Mouse (Mus musculus): ENCODE data around the gene Eya2.

- TF ChIP-seq TCF12 (IDR thresholded peaks at IDR 0.05; ENCODE audit: low read depth, low read length) (no peak), ZC3H11A (IDR thresholded peaks at IDR 0.05; ENCODE audit: low read depth, low read length) (no peak), CTCF (IDR thresholded peaks at IDR 0.05 in 2 of 3, conservative IDR thresholded peaks at IDR 0.05 in 1 of 3; ENCODE audit: control insufficient read depth in 1 of 3, insufficient read depth in 1 of 3, low read depth in 2 of 3, low read length in 3 of 3, poor library complexity in 1 of 3, severe bottlenecking in 1 of 3) (no peak), POLR2A (IDR thresholded peaks at IDR 0.05; ENCODE audit: control insufficient read depth in 1 of 2, insufficient read depth in 1 of 2, low read depth in 1 of 2, low read length in 2 of 2, poor library complexity in 1 of 2) (no peak), GABPA (IDR thresholded peaks at IDR 0.05; ENCODE audit: low read depth, low read length) (no peak), USF2 (IDR thresholded peaks at IDR 0.05; ENCODE audit: borderline replicate concordance in 1 of 2, insufficient read depth in 1 of 2, low read depth in 1 of 2, low read length in 2 of 2) (no peak)
Observed at GRCm38 (mm10) chr2:165682719-165683118, 87.9 kb downstream of the Eya2 start.
